Mouse (Mus musculus): Measurements from ENCODE around the gene Rfx5. TPM values are rescaled to one million over a fixed set of nuclear protein-coding genes. Genes with fewer than 3 reads are reported as not detected.
"Not testable (repeated sequence)": the region's sequence is repeated elsewhere in the genome, so short reads cannot be mapped to it uniquely, and the experiment has no call there.

Rfx5 gene
- polyA plus RNA-seq, 1 experiment from 2014 or later, result 9.8 TPM

GRCm38 (mm10) chr3:94926301-94926736 lies 27.6 kb upstream of the Rfx5 start:
- not testable (repeated sequence) for H3K27ac ChIP-seq

GRCm38 (mm10) chr3:94928979-94929378 lies 24.9 kb upstream of the Rfx5 start:
- H3K9ac ChIP-seq, H3K27ac ChIP-seq: not testable (repeated sequence)
- peaks cover 14% of the 10 kb centered on the region for H3K4me1 ChIP-seq

More at GRCm38 (mm10) chr3:94926301-94926736, 27.6 kb upstream of the Rfx5 start:
- not testable (repeated sequence) for H3K27me3 ChIP-seq; H3K36me3 ChIP-seq; H3K4me1 ChIP-seq; H3K9ac ChIP-seq; H3K9me3 ChIP-seq; H3K4me2 ChIP-seq; ATAC-seq (ENCODE audit: borderline replicate concordance, extremely low read depth, low FRiP score, low TSS enrichment); H3K4me3 ChIP-seq
- 35% methylated on average over 4 of the region's 4 CpGs for WGBS

GRCm38 (mm10) chr3:94930386-94931266 lies 23.2 kb upstream of the Rfx5 start:
- WGBS, result 42% methylated on average over 7 of the region's 7 CpGs
- H3K4me2 ChIP-seq; H3K27me3 ChIP-seq; ATAC-seq (ENCODE audit: borderline replicate concordance, extremely low read depth, low FRiP score, low TSS enrichment); H3K9me3 ChIP-seq; H3K36me3 ChIP-seq; H3K9ac ChIP-seq; H3K4me3 ChIP-seq: not testable (repeated sequence)
- Histone ChIP-seq H3K4me1 (peaks cover 15% of the 10 kb centered on the region), H3K27ac (peak overlapping the region; percentile 85)

More at GRCm38 (mm10) chr3:94928979-94929378, 24.9 kb upstream of the Rfx5 start:
- not testable (repeated sequence) for H3K9me3 ChIP-seq; ATAC-seq (ENCODE audit: borderline replicate concordance, extremely low read depth, low FRiP score, low TSS enrichment); H3K27me3 ChIP-seq; H3K4me2 ChIP-seq; H3K4me3 ChIP-seq; H3K36me3 ChIP-seq
- WGBS, result 81% methylated on average over 4 of the region's 4 CpGs

- not testable (repeated sequence) for H3K36me3 ChIP-seq; H3K27me3 ChIP-seq; H3K9me3 ChIP-seq; H3K4me3 ChIP-seq; H3K9ac ChIP-seq; H3K4me2 ChIP-seq; ATAC-seq (ENCODE audit: borderline replicate concordance, extremely low read depth, low FRiP score, low TSS enrichment)
- H3K27ac ChIP-seq, result peak overlapping the region; percentile 99
- WGBS, result 63% methylated on average over 10 of the region's 10 CpGs
- H3K4me1 ChIP-seq, result peaks cover 22% of the 10 kb centered on the region
Observed at GRCm38 (mm10) chr3:94931427-94932082, 22.3 kb upstream of the Rfx5 start.

- H3K4me2 ChIP-seq, result peak overlapping the region; percentile 67
- H3K27me3 ChIP-seq, H3K9ac ChIP-seq, H3K36me3 ChIP-seq, H3K9me3 ChIP-seq: not testable (repeated sequence)
- 0 out of 2 replicates have a peak, but pooled peaks have one; percentile 15 for ATAC-seq (ENCODE audit: borderline replicate concordance, extremely low read depth, low FRiP score, low TSS enrichment)
- WGBS, result 20% methylated on average over 2 of the region's 2 CpGs
- H3K4me1 ChIP-seq, result peaks cover 22% of the 10 kb centered on the region
- 0 out of 2 replicates have a peak overlapping the region, but pooled peaks have one; percentile 47 for H3K4me3 ChIP-seq
- peak overlapping the region; percentile 99 for H3K27ac ChIP-seq
Observed at GRCm38 (mm10) chr3:94932279-94932678, 21.6 kb upstream of the Rfx5 start.

- Histone ChIP-seq H3K4me2 (peak within 1 kb of the TSS; percentile 67), H3K9ac (peak within 1 kb of the TSS; percentile 33), H3K36me3 (no peaks in the 10 kb centered on the region), H3K4me3 (peak within 1 kb of the TSS; percentile 47), H3K9me3 (no peaks in the 10 kb centered on the region), H3K4me1 (peaks cover 22% of the 10 kb centered on the region), H3K27ac (peak within 1 kb of the TSS; percentile 99), H3K27me3 (no peaks in the 10 kb centered on the region)
- peak; percentile 85 for ATAC-seq (ENCODE audit: borderline replicate concordance, extremely low read depth, low FRiP score, low TSS enrichment)
- WGBS, result 1% methylated on average over 16 of the region's 16 CpGs
Observed at GRCm38 (mm10) chr3:94932809-94933564, 20.9 kb upstream of the Rfx5 start, which contains the start of gene Selenbp1. Gene Selenbp1, plus strand, starts transcription at chr3:94933056.

- H3K27me3 ChIP-seq; ATAC-seq (ENCODE audit: borderline replicate concordance, extremely low read depth, low FRiP score, low TSS enrichment); H3K9me3 ChIP-seq; H3K36me3 ChIP-seq; H3K9ac ChIP-seq: not testable (repeated sequence)
- peak overlapping the region; percentile 47 for H3K4me3 ChIP-seq
- H3K4me1 ChIP-seq, result peaks cover 22% of the 10 kb centered on the region
- peak overlapping the region; percentile 99 for H3K27ac ChIP-seq
- WGBS, result no CpG with 5 or more reads among the region's 2 CpGs
- H3K4me2 ChIP-seq, result peak overlapping the region; percentile 67
Observed at GRCm38 (mm10) chr3:94933604-94934003, 20.3 kb upstream of the Rfx5 start.

GRCm38 (mm10) chr3:94934564-94934963 lies 19.3 kb upstream of the Rfx5 start:
- H3K27me3 ChIP-seq; H3K9ac ChIP-seq; H3K36me3 ChIP-seq; H3K4me3 ChIP-seq; H3K9me3 ChIP-seq; ATAC-seq (ENCODE audit: borderline replicate concordance, extremely low read depth, low FRiP score, low TSS enrichment): not testable (repeated sequence)
- Histone ChIP-seq H3K4me1 (peaks cover 22% of the 10 kb centered on the region), H3K27ac (peak overlapping the region; percentile 6; the same call in 1 of the 2 replicates), H3K4me2 (peak overlapping the region; percentile 33; the same call in 1 of the 2 replicates)
- WGBS, result 91% methylated on average over 3 of the region's 3 CpGs

GRCm38 (mm10) chr3:94935332-94935731 lies 18.5 kb upstream of the Rfx5 start:
- Histone ChIP-seq H3K27ac (peak overlapping the region; percentile 74), H3K4me2 (peak overlapping the region; percentile 10; the same call in 1 of the 2 replicates), H3K4me1 (peaks cover 22% of the 10 kb centered on the region)
- not testable (repeated sequence) for H3K9me3 ChIP-seq, H3K4me3 ChIP-seq, H3K36me3 ChIP-seq, H3K27me3 ChIP-seq, H3K9ac ChIP-seq
- ATAC-seq (ENCODE audit: borderline replicate concordance, extremely low read depth, low FRiP score, low TSS enrichment), result peak; percentile 55
- WGBS, result 58% methylated on average over 3 of the region's 3 CpGs

GRCm38 (mm10) chr3:94936147-94936546 lies 17.7 kb upstream of the Rfx5 start:
- Histone ChIP-seq H3K4me1 (peaks cover 22% of the 10 kb centered on the region), H3K4me2 (0 out of 2 replicates have a peak overlapping the region, but pooled peaks have one; percentile 22), H3K27ac (peak overlapping the region; percentile 74; the same call in 1 of the 2 replicates)
- H3K9me3 ChIP-seq; H3K27me3 ChIP-seq; ATAC-seq (ENCODE audit: borderline replicate concordance, extremely low read depth, low FRiP score, low TSS enrichment); H3K36me3 ChIP-seq; H3K9ac ChIP-seq; H3K4me3 ChIP-seq: not testable (repeated sequence)
- 79% methylated on average over 5 of the region's 5 CpGs for WGBS

- not testable (repeated sequence) for H3K27me3 ChIP-seq; ATAC-seq (ENCODE audit: borderline replicate concordance, extremely low read depth, low FRiP score, low TSS enrichment)
- WGBS, result 87% methylated on average over 7 of the region's 7 CpGs
Observed at GRCm38 (mm10) chr3:94937194-94937593, 16.7 kb upstream of the Rfx5 start.

More at GRCm38 (mm10) chr3:94937194-94937593, 16.7 kb upstream of the Rfx5 start:
- not testable (repeated sequence) for H3K27ac ChIP-seq, H3K4me2 ChIP-seq, H3K9me3 ChIP-seq, H3K36me3 ChIP-seq, H3K4me3 ChIP-seq, H3K9ac ChIP-seq
- peaks cover 14% of the 10 kb centered on the region for H3K4me1 ChIP-seq
